Mouse (Mus musculus): ENCODE measurements around the gene Efhc1. TPM values are rescaled to one million over a fixed set of nuclear protein-coding genes. Genes with fewer than 3 reads are reported as not detected.
A peak's percentile ranks its signal among the peaks of the same experiment; 100 is the strongest.
"Not testable (repeated sequence)": the region's sequence is repeated elsewhere in the genome, so short reads cannot be mapped to it uniquely, and the experiment has no call there.

Efhc1 gene
- polyA plus RNA-seq (2012; ENCODE audit: insufficient read depth, insufficient read length, missing spikeins): 0.99 TPM in 1 of 2 replicates, not detected in the other

- peak within 1 kb of the TSS; percentile 11; the same call in 1 of the 2 replicates for H3K27ac ChIP-seq (replicated peaks; ENCODE audit: low read depth, low read length)
- H3K4me3 ChIP-seq (ENCODE audit: insufficient read depth, low read depth, low read length): peak within 1 kb of the TSS; percentile 66
- 0 out of 2 replicates have a peak, but pooled peaks cover 2% of the 10 kb centered on the region for H3K4me1 ChIP-seq (ENCODE audit: control insufficient read depth, insufficient read depth, insufficient read length, low read length)
Observed at GRCm38 (mm10) chr1:20951300-20951763, at the start of gene Efhc1. Gene Efhc1, plus strand, starts transcription at chr1:20951626.

DNA sequence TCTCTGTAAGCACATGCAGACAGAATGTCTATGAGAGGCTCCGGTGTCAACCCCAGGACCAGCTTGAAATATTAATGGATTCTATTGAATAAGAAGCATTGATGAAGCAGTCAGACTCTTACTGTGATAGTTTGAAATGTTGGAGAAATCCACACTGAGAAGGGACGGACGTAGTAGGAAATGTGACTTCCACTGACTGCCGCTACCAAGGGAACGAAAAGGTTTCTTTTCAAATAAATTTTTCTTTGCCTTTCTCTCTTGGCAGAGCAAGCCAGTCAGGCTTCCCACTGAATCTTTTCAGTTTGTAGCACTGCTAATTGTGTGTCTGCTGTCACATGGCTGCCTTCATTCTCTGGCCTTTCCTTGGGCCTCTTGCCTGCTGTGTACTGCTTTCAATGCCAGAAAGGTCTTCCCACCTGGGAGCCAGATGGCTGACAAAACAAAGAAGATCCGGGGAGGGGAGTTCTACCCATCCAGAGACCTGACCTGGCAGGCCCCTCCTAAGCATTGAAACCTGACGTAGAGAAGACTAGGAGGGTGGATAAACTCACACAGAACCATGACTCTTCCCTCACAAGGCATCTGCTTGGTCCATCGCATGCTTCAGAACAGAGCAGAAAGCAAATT, 45.8 kb upstream of the Efhc1 start:
- Histone ChIP-seq H3K4me1 (ENCODE audit: control insufficient read depth, insufficient read depth, insufficient read length, low read length) (no peaks in the 10 kb centered on the region), H3K4me3 (ENCODE audit: insufficient read depth, low read depth, low read length) (no peak overlapping the region), H3K27ac (replicated peaks; ENCODE audit: low read depth, low read length) (no peak overlapping the region)

- Histone ChIP-seq H3K27ac (replicated peaks; ENCODE audit: low read depth, low read length) (no peak overlapping the region), H3K4me3 (ENCODE audit: insufficient read depth, low read depth, low read length) (no peak overlapping the region), H3K4me1 (ENCODE audit: control insufficient read depth, insufficient read depth, insufficient read length, low read length) (no peaks in the 10 kb centered on the region)
Observed at GRCm38 (mm10) chr1:20906128-20906515, 45.3 kb upstream of the Efhc1 start.

GRCm38 (mm10) chr1:20908541-20908940, 42.9 kb upstream of the Efhc1 start:
- Histone ChIP-seq H3K4me1 (ENCODE audit: control insufficient read depth, insufficient read depth, insufficient read length, low read length) (no peaks in the 10 kb centered on the region; the same call in 1 of the 2 replicates), H3K27ac (replicated peaks; ENCODE audit: low read depth, low read length) (no peak overlapping the region), H3K4me3 (ENCODE audit: insufficient read depth, low read depth, low read length) (no peak overlapping the region)

- no peak overlapping the region for H3K4me3 ChIP-seq (ENCODE audit: insufficient read depth, low read depth, low read length)
- no peaks in the 10 kb centered on the region; the same call in 1 of the 2 replicates for H3K4me1 ChIP-seq (ENCODE audit: control insufficient read depth, insufficient read depth, insufficient read length, low read length)
- no peak overlapping the region for H3K27ac ChIP-seq (replicated peaks; ENCODE audit: low read depth, low read length)
Observed at GRCm38 (mm10) chr1:20912115-20912514, 39.3 kb upstream of the Efhc1 start.

GRCm38 (mm10) chr1:20912527-20913171, 38.8 kb upstream of the Efhc1 start:
- no peak overlapping the region for H3K4me3 ChIP-seq (ENCODE audit: insufficient read depth, low read depth, low read length)
- H3K4me1 ChIP-seq (ENCODE audit: control insufficient read depth, insufficient read depth, insufficient read length, low read length): no peaks in the 10 kb centered on the region; the same call in 1 of the 2 replicates
- H3K27ac ChIP-seq (replicated peaks; ENCODE audit: low read depth, low read length): no peak overlapping the region

DNA sequence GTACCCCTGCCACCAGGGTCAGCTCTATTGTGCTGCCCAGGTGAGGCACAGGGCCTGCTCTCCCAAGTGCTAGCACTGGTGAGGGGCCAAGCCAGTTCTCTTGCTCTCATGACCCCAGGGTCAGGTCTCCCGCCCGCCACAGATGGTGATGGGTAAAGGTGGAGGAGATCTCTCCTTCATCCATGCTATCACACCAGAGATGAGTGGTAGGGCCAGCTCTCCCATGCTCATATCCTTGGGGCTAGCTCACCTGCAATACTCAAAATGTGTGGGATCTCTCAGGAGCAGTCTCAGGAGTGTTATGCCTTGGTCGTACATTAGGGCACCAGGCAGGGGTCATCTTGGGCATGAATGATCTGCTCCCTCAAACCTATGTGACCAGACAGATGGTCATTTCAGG, 36.7 kb upstream of the Efhc1 start:
- Histone ChIP-seq H3K4me3 (ENCODE audit: insufficient read depth, low read depth, low read length) (no peak overlapping the region), H3K27ac (replicated peaks; ENCODE audit: low read depth, low read length) (no peak overlapping the region), H3K4me1 (ENCODE audit: control insufficient read depth, insufficient read depth, insufficient read length, low read length) (no peaks in the 10 kb centered on the region; the same call in 1 of the 2 replicates)

- H3K27ac ChIP-seq (replicated peaks; ENCODE audit: low read depth, low read length): no peak overlapping the region
- no peak overlapping the region for H3K4me3 ChIP-seq (ENCODE audit: insufficient read depth, low read depth, low read length)
- no peaks in the 10 kb centered on the region; the same call in 1 of the 2 replicates for H3K4me1 ChIP-seq (ENCODE audit: control insufficient read depth, insufficient read depth, insufficient read length, low read length)
Observed at GRCm38 (mm10) chr1:20915608-20916007, 35.8 kb upstream of the Efhc1 start.

DNA sequence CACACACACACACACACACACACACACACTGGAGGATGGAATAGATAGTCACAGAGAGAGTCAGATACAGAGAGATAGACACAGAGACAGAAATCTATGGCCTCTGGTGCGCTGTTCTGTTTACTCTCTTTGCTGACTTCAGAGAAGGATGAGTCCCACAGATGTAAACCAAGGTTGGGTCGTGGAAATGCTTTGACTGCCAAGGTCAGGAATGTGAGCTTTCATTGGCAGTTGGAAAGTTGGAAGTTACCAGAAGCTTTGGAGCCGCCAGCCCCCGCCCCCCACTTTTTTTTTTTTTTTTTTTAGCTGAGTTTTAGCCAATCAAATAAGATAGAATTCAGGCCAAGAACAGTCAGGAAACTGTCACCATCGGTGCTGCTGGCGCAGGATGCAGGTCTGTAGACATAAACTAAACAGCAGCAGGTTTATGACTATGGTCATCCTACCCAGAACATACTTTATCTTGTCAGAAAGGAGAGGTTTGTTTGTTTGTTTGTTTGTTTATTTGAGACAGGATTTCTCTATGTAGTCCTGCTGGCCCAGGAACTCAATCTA, 33.9 kb upstream of the Efhc1 start:
- Histone ChIP-seq H3K27ac (replicated peaks; ENCODE audit: low read depth, low read length) (no peak overlapping the region), H3K4me1 (ENCODE audit: control insufficient read depth, insufficient read depth, insufficient read length, low read length) (no peaks in the 10 kb centered on the region; the same call in 1 of the 2 replicates), H3K4me3 (ENCODE audit: insufficient read depth, low read depth, low read length) (no peak overlapping the region)

DNA sequence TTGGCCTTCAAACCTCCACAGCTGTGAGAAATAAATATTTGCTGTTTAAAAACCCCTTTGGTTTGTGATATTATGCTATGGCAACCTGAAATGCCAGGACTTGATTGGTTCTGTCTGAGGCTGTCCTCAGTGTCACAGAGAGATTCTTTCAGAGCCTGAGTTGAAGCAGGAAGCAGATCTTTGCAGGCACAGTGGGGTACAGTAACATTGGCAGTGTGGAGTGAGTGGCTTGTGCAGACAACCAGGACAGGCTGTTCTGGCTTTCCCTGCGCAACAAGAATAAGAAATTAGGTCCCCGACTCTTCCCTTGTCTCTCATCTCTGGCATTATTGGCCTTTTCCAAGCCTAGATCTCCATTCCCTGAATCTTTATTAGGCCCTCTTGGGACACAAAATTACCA, 31.7 kb upstream of the Efhc1 start:
- Histone ChIP-seq H3K27ac (replicated peaks; ENCODE audit: low read depth, low read length) (no peak overlapping the region), H3K4me3 (ENCODE audit: insufficient read depth, low read depth, low read length) (no peak overlapping the region), H3K4me1 (ENCODE audit: control insufficient read depth, insufficient read depth, insufficient read length, low read length) (no peaks in the 10 kb centered on the region)

- H3K4me3 ChIP-seq (ENCODE audit: insufficient read depth, low read depth, low read length): no peak overlapping the region
- no peaks in the 10 kb centered on the region for H3K4me1 ChIP-seq (ENCODE audit: control insufficient read depth, insufficient read depth, insufficient read length, low read length)
Observed at GRCm38 (mm10) chr1:20921081-20921528, 30.3 kb upstream of the Efhc1 start.

DNA sequence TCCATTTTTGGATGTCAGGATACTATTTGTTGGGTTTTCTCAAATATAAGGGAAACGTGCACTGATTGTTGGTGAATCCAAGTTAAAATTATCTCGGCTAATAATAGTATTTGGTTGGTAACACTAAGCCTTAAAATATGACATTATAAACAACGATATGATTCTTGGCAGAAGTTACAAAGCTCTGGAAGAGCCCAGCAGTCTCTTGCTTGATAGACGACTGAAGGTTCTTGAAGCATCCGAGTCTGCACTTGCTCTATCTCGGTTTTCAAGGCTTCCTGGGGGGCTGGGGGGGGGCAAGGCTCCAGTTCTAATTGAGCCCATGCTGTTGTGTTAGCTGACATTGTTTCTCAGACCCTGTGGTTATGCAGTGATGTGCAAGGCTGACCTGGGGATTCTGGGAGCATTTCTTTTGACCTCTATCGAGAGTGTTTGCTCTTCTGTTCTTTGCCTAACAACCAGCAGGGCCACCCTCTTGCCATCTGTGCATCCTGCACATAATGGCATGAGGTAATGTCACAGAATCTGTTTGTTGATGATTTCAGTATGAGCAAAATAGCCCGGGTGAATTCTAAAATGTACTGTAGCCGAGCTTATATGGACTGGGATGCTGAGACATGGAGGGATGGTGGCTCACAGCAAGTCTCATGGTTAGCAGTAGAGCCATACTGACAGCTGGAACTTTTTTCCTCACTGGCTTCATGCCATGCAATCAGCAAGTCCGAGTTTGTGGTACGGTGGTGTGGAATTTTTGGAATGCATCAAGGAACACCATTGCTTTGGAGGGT, 28.6 kb upstream of the Efhc1 start:
- H3K27ac ChIP-seq (replicated peaks; ENCODE audit: low read depth, low read length): no peak overlapping the region

More at GRCm38 (mm10) chr1:20921081-20921528, 30.3 kb upstream of the Efhc1 start:
- H3K27ac ChIP-seq (replicated peaks; ENCODE audit: low read depth, low read length): no peak overlapping the region

DNA sequence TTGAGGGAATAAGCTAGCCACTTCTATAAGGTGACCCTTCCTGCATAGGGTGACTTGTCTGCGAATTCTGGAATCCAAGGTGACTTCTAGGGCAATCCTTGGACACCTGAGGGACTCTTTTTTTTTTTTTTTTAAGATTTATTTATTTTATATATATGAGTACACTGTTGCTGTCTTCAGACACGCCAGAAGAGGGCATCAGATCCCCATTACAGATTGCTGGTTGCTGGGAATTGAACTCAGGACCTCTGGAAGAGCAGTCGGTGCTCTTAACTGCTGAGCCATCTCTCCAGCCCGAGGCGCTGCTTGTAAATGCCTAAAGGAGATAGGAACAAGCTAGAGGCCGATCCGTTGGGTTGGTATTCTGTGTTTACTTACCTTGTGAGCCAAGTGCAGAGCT, 26.1 kb upstream of the Efhc1 start:
- H3K4me3 ChIP-seq (ENCODE audit: insufficient read depth, low read depth, low read length); H3K4me1 ChIP-seq (ENCODE audit: control insufficient read depth, insufficient read depth, insufficient read length, low read length): not testable (repeated sequence)

More for the DNA sequence above, 28.6 kb upstream of the Efhc1 start:
- no peak overlapping the region for H3K4me3 ChIP-seq (ENCODE audit: insufficient read depth, low read depth, low read length)
- no peaks in the 10 kb centered on the region for H3K4me1 ChIP-seq (ENCODE audit: control insufficient read depth, insufficient read depth, insufficient read length, low read length)

DNA sequence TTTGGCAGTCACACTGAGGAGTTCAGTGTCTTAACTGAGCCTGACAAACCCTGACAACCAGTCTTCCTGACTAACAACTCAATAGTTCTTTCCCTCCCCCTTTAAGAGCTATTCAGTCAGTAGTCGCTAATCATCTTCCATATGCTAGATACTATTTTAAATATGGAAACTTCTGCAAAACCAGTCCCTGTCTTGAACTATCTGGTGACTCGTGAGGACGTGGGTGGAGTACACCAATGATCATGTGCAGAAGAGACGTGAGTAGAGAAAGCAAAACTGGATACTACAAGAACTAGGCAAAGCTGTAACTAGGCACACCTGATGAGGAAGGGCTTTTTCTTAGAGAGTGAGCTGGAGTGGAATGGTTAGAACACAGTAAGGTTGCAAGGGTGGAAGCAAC, 25.5 kb upstream of the Efhc1 start:
- Histone ChIP-seq H3K4me1 (ENCODE audit: control insufficient read depth, insufficient read depth, insufficient read length, low read length) (no peaks in the 10 kb centered on the region), H3K27ac (replicated peaks; ENCODE audit: low read depth, low read length) (no peak overlapping the region), H3K4me3 (ENCODE audit: insufficient read depth, low read depth, low read length) (no peak overlapping the region)

More for the DNA sequence above, 26.1 kb upstream of the Efhc1 start:
- H3K27ac ChIP-seq (replicated peaks; ENCODE audit: low read depth, low read length): not testable (repeated sequence)

- Histone ChIP-seq H3K27ac (replicated peaks; ENCODE audit: low read depth, low read length) (no peak overlapping the region), H3K4me1 (ENCODE audit: control insufficient read depth, insufficient read depth, insufficient read length, low read length) (no peaks in the 10 kb centered on the region), H3K4me3 (ENCODE audit: insufficient read depth, low read depth, low read length) (no peak overlapping the region)
Observed at GRCm38 (mm10) chr1:20926376-20926775, 25.1 kb upstream of the Efhc1 start.
